Mouse (Mus musculus) thymus, adult 2 months (tissue): Measurements from ENCODE around the gene Rnaseh2c. TPM values are rescaled to one million over a fixed set of nuclear protein-coding genes. Genes with fewer than 3 reads are reported as not detected.
A peak's percentile ranks its signal among the peaks of the same experiment; 100 is the strongest.

Source experiments
- DNase-seq: peaks from one replicate; pipeline ENCODE4 v3.0.0; 2021
- H3K27ac ChIP-seq: fragments of 200-500 bp; 2 replicates; pipeline ENCODE4 v1.5.1; 2012; ENCODE audit warnings: low read length, control low read depth; ENCODE audit not compliant: control insufficient read depth, insufficient read depth
- H3K27me3 ChIP-seq: fragments of 200-500 bp; 2 replicates; pipeline ENCODE4 v1.6.1; 2012; ENCODE audit warnings: mild to moderate bottlenecking, low read length, moderate library complexity, mixed read lengths; ENCODE audit not compliant: control insufficient read depth, insufficient read depth
- H3K36me3 ChIP-seq: fragments of 200-500 bp; 2 replicates; pipeline ENCODE4 v1.6.1; 2012; ENCODE audit warnings: mild to moderate bottlenecking, low read length, moderate library complexity; ENCODE audit not compliant: control insufficient read depth, insufficient read depth
- H3K4me1 ChIP-seq: fragments of 200-500 bp; replicated peaks from 2 replicates; pipeline ENCODE4 v1.6.1; 2012; ENCODE audit warnings: low read length; ENCODE audit not compliant: control insufficient read depth, insufficient read depth
- H3K4me3 ChIP-seq: fragments of 200-500 bp; 2 replicates; pipeline ENCODE4 v1.5.1; 2012; ENCODE audit warnings: mild to moderate bottlenecking, low read length, control low read depth, moderate library complexity; ENCODE audit not compliant: control insufficient read depth, insufficient read depth
- CTCF ChIP-seq: fragments of 200-500 bp; IDR thresholded peaks from 2 replicates; pipeline ENCODE4 v1.5.1; 2012; ENCODE audit warnings: mild to moderate bottlenecking, control low read depth, low read length, moderate library complexity, borderline replicate concordance; ENCODE audit not compliant: control insufficient read depth, poor library complexity, insufficient read depth; ENCODE audit errors: extremely low read depth
- POLR2A ChIP-seq: fragments of 200-500 bp; IDR thresholded peaks from 2 replicates; pipeline ENCODE4 v1.6.1; 2012; ENCODE audit warnings: mild to moderate bottlenecking, low read length, control low read depth, moderate library complexity; ENCODE audit not compliant: control insufficient read depth, poor library complexity, insufficient read depth; ENCODE audit errors: extremely low read depth
- WGBS: fragments of 180-500 bp; shearing (Covaris S2); methylation state at CpG from one replicate; pipeline ENCODE4 v1.1.7; 2018; 5-methylcytosine and 5-hydroxymethylcytosine counted together
- polyA plus RNA-seq: library from polyadenylated mRNA; depleted of rRNA; stranded (reverse); fragments of >200 nt; gene quantifications from 2 replicates; pipeline ENCODE4 v1.2.3, GENCODE M21; 2012

Rnaseh2c gene
- polyA plus RNA-seq, 1 experiment = 87.0 TPM

DNA sequence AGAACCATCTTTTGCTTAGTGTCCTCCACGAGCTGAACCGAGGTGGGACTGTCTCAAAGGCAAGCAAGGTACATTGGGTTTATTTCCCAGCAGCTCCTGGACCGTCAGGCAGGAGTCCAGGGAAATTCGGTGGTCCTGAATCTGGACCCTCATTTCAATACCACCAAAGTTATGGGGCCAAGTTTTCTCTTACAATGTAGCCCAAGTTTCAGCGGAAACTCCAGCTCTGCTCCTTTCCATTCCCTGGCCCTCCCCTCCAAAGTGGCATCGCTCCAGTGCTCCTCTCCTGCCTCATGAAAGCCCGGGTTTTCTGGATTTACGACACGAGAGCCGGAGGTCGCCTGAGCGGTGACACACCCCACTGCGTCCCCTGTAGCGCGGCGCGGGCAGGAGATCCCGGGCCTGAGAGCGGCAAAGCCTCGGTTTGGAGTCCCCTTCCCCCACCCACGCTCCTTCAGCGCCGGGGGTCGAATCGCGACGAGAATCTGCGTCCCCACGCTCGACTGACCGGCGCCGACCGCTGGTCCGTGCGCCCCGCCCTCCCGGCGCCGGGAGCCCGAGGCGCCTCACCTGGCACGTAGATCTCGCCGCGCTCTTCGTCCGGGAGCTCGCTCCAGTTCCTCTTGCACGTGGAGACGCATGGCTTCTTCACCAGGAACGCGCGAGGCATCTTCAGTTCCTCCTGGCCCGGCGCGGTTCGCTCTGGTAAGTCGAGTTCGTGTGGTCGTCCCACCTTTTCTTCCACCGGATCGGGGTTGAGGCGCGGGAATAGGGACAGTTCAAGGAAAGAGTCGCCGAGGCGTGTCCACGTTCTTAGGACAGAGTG is 41.8 kb upstream of the Rnaseh2c start:
- peaks cover 9% of the 10 kb centered on the region for H3K4me1 ChIP-seq
- DNase-seq = no peak
- peaks cover 16% of the 10 kb centered on the region; the same call in 1 of the 2 replicates for H3K27me3 ChIP-seq
- TF ChIP-seq POLR2A (no peak), CTCF (no peak)
- H3K36me3 ChIP-seq = no peaks in the 10 kb centered on the region
- no peak overlapping the region for H3K27ac ChIP-seq
- 3% methylated on average over 69 of the region's 69 CpGs for WGBS
- peak overlapping the region; percentile 0; the same call in 1 of the 2 replicates for H3K4me3 ChIP-seq

DNA sequence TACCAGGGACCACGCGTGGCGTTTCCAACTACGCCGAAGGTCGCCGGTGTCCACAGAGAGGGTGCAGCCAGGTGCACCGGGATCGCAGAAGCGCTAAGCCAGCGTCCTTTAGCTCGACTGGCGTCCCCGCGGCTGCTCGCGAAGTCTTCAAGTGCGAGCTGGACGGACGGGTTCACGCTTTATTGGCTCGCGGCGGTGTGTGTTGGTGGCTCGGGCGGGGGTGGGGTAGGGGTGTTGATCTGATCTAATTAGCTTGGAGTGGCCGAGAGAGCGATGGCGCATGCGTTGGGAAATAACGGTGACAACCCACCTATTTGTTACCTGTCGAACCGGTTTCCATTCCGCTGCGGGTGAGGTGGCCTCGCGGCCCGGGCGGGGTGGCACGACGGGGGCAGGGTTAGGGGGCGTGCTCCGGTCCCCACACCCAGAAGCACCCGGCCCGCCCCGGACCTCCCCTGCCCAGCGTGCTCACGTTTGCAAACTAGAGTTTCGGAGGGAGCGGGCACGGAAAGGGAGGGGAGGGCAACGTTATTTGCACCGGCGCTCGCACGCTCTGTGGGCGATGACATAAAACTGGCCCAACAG is 41.1 kb upstream of the Rnaseh2c start, which contains the start of gene Ovol1:
Gene Ovol1 (minus strand): TSS at position 190 of the 585 bp plus-strand sequence.
- H3K27me3 ChIP-seq = peaks cover 16% of the 10 kb centered on the region; the same call in 1 of the 2 replicates
- no peak within 1 kb of the TSS for H3K27ac ChIP-seq
- no peak for TF ChIP-seq POLR2A
- H3K36me3 ChIP-seq = no peaks in the 10 kb centered on the region
- WGBS = 3% methylated on average over 57 of the region's 57 CpGs
- DNase-seq = no peak
- H3K4me1 ChIP-seq = peaks cover 9% of the 10 kb centered on the region
- peak within 1 kb of the TSS; percentile 0; the same call in 1 of the 2 replicates for H3K4me3 ChIP-seq

- Histone ChIP-seq H3K4me1 (peaks cover 12% of the 10 kb centered on the region), H3K27me3 (peaks cover 16% of the 10 kb centered on the region; the same call in 1 of the 2 replicates), H3K4me3 (no peak overlapping the region), H3K27ac (no peak overlapping the region), H3K36me3 (no peaks in the 10 kb centered on the region)
- no peak for DNase-seq
- 48% methylated on average over 10 of the region's 10 CpGs for WGBS
- TF ChIP-seq POLR2A (no peak), CTCF (no peak)
Measured at GRCm38 (mm10) chr19:5561252-5561790, 40.4 kb upstream of the Rnaseh2c start.

DNA sequence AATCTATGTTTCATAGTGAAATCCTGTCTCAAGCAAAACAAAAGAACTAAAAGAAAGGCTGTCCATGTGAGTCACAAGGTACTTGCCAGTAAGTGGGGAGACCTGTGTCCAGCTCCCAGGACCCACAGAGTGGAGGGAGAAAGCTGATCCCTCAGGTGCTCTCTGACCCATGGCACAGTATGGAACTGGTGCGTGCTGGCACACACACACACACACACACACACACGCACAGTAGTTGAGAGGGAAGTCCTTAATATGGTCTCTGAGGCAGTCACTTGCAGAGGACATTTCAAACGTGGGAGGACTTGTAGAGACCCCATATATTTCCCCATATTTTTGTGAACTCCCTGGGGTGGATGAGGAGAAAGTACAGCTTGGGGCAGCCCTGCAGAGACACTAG is 39.8 kb upstream of the Rnaseh2c start:
- WGBS = 45% methylated on average over 3 of the region's 3 CpGs
- Histone ChIP-seq H3K4me1 (peaks cover 18% of the 10 kb centered on the region), H3K27ac (no peak overlapping the region), H3K27me3 (peaks cover 16% of the 10 kb centered on the region; the same call in 1 of the 2 replicates), H3K4me3 (no peak overlapping the region), H3K36me3 (no peaks in the 10 kb centered on the region)
- DNase-seq = no peak
- no peak for TF ChIP-seq CTCF
- no peak for TF ChIP-seq POLR2A

- TF ChIP-seq CTCF = no peak
- no peak for TF ChIP-seq POLR2A
- no peaks in the 10 kb centered on the region for H3K36me3 ChIP-seq
- H3K27ac ChIP-seq = no peak overlapping the region
- DNase-seq = no peak
- H3K4me1 ChIP-seq = peaks cover 20% of the 10 kb centered on the region
- WGBS = 97% methylated on average over 10 of the region's 10 CpGs
- H3K4me3 ChIP-seq = no peak overlapping the region
- H3K27me3 ChIP-seq = peaks cover 16% of the 10 kb centered on the region; the same call in 1 of the 2 replicates
Measured at GRCm38 (mm10) chr19:5562776-5563175, 38.9 kb upstream of the Rnaseh2c start.

DNA sequence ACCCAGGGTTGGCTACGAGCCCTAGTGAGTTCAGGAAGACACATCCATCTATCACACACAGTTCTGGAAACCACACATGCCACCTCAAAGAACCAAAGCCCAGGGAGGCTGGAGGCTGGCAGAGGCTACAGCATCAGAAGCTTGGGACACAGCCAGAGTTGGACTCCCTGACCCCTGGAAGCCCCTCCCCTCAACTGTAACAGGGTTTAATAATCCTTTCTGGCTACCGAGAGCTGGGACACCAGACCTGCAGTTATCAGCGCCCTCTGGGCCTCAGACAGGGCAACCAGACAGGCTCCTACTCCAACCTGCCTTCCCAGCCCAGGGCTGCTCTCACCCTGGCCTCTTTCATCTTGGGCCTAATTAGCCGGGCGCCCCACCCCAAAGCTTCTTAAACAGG is 35.4 kb upstream of the Rnaseh2c start:
- WGBS = 49% methylated on average over 5 of the region's 5 CpGs
- TF ChIP-seq POLR2A (no peak), CTCF (no peak)
- no peak overlapping the region for H3K27ac ChIP-seq
- H3K27me3 ChIP-seq = no peaks in the 10 kb centered on the region; the same call in 1 of the 2 replicates
- H3K4me3 ChIP-seq = no peak overlapping the region
- peaks cover 37% of the 10 kb centered on the region for H3K4me1 ChIP-seq
- no peaks in the 10 kb centered on the region; the same call in 1 of the 2 replicates for H3K36me3 ChIP-seq
- no peak for DNase-seq
